Mouse (Mus musculus): ENCODE measurements at regions not wholly inside any gene's neighbourhood (a gene's known extent, or its start where the extent isn't known, plus 50 kb on each side); places are given as distances from the start of the nearest gene placed in this dataset.

DNA sequence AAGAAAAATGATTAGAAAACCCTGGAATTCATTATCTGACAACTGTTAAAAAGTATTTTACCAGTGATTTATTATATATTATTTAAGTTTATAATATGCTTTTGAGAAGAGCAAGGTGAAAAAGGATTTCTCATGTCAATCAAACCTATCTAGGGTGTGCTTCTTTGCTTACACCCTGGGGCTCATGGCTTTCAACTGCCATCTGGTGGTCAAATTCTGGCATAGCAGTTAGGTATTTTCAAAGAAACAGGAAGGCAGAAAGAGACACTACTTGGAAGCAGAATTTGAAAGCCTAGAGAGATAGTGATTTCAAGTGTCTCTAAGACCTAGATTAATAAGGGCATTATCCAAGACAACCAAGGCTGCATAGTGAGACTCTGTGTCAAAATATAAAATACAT, 167.8 kb upstream of the Amot start:
- intact Hi-C loops (cut with DNase I) = loop anchor here (5.0 to 10.0 kb wide), 2 partner anchors 130 to 258 kb away; no protein-coding TSS in a partner anchor
- peak; percentile 19 to 25 for DNase-seq

DNA sequence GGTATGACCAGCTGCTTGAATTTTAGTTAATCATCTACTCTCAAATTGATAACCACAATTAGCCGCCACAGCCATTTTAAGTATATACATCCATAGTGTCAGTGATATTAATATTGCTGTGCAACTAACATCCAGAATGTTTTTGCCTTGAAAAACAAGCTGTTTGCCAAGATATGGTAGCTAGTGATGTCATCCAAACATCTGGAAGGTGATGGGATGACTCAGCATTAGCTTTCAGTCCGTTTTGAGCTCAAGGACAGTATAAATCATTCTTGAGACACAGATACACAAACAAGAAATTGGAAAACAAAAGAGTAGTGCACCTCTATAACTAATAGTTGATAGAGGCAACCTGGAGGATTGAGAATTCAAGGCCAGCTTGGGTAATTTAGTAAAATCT, 146.7 kb upstream of the Amot start:
- DNase-seq = no peak
- intact Hi-C loops (cut with DNase I) = no loop called here

DNA sequence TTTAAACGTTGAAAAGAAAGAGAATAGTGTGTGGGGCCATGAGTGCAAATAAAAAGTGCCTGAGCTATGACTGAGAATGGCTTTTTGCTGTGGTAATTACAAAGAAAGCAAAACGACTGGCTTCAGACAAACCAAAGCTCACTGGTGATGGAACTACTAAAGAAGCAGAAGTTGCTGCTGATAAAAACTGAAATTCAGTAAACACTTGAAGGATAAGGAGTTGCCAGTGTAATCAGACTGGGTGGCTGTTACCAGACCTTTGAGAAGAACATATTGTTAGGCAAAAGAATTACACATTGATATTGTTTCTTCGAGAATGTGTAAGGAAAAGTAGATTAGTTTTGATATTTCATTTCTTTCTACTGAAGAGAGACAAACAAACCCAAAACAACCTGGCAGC, 114.7 kb upstream of the Amot start:
- intact Hi-C loops (cut with DNase I) = no loop called here
- DNase-seq = no peak

DNA sequence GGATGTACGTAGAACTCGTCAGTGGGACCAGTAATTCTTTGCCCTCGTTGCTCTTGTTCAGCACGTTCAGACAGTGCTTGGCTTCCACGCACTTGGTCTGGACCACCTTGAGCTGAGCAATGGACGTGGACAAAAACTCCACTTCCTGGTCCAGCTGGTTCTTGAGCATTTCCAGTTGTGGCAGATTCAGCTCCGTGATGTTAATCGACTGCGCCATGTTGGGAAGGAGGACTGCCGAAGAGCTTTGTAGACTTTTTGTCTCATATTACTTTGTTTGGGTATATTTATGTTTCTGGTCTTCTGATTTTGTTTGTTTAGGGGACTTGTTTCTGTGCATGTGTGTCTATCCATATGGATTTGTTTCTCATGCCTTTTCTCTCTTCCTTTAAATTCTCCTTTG, 97.1 kb upstream of the Amot start:
- intact Hi-C loops (cut with DNase I) = no loop called here
- no peak for DNase-seq

DNA sequence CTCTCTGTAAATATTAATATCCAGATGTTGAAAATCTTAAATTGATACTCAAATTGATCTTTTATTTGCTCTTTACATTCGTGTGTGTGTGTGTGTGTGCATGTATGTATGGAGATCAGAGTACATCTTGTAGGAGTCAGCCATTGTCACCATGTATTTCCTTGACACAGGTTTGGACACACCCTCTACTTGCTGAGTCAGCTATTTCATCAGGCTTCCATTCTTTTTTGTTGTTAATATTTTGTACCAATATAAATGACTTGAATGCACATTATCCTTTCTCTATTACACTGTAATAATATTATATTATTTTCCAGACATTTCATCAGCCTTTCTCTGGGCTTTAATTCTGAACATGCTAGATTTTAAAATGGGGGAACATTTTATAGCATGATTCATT, 85.8 kb upstream of the Amot start:
- intact Hi-C loops (cut with DNase I) = no loop called here
- no peak for DNase-seq

DNA sequence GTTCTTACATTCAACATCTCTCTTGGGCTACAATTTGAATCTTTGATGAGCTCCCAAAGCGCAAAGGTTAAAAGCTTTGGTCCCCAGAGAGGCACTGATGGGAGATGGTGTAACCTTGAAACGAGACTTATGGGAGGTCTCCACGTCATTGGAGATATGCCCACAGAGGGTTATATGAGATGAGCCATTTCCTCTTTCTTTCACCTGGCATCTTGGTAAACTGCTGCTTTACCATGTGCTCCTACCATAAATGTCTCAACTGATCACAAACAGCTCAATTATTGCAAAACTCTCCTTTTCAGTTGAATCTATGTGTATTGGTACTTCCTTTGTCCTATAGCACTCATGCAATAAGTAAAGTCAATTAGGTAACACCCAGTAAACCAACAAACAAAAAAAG, 62.5 kb upstream of the Amot start:
- no peak for DNase-seq

DNA sequence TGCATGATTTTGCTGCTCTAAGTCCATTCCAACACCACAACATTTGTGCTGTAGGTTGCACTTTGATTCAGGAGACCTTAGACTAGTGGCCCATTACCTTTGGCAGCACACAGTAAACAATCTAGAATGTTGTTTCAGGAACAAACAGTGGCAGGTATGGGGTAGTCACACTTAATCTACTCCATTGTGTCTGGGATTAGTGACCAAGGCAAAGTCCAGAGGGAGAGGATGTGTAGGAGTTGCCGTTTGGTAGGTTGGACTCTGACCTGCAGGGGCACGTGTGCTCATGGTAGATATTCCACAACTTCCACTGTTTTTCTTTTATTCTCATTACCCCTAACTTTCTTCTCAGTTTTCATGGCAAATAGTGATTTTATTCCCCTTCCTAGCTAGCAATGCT, 62.1 kb upstream of the Amot start:
- intact Hi-C loops (cut with DNase I) = no loop called here

More for the DNA sequence above, 62.5 kb upstream of the Amot start:
- intact Hi-C loops (cut with DNase I) = no loop called here

DNA sequence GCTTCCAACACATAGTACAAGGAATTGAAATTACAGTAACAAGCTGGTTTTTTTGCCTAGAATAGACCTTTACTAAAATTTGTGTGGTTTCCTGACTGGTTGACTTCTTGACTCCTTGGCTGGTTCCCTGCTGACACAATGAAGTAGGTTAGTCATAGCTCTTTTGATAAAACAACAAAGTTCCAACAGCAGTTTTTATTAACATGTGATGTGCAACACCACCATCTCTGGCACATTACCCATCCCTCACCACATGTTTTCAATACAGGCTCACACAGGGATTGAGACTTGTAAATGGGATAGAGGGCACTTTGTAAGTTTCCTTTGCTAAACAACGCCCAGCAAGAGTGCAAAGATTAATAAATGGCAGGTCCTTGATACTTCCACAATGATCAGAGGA, 53.9 kb upstream of the Amot start:
- intact Hi-C loops (cut with DNase I) = no loop called here

More for the DNA sequence above, 62.1 kb upstream of the Amot start:
- no peak for DNase-seq

More for the DNA sequence above, 53.9 kb upstream of the Amot start:
- DNase-seq = no peak

All from heart, postnatal 10 days (tissue).